Comparison of ENCODE assay signal across 24 mouse cellular contexts in the genomic region with DNA sequence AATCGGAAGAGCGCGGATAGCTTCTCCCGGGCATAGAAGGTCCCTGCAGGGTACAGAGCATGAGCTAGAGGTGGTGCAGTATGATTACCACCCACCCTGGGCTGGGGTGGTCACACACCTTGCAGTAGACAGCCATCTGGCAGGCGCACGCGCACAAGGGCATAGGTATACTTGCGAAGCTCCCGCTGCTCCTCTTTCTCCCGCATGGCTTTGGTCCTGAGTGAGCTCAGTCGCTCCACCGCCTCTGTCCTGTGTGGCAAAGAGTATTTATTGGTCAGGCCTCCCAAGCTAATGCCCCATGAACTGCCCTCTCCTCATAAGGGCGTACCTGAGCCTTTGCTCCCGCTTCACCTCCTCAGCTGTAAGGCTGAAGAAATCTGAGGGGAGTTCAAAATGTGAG. TPM values are rescaled to one million over a fixed set of nuclear protein-coding genes. Genes with fewer than 3 reads are reported as not detected.
DNase-seq lines count a peak whose midpoint lies in the region; ATAC-seq and TF ChIP-seq lines count a peak whose summit lies in the region.
"Had no signal": no experiment of that assay in that cellular context is flagged by ENCODE, and none has a peak within 500 bp of the region (broad histone marks: within the 10 kb centered on the region; RNA-seq: fewer than 3 reads in every experiment).

No protein-coding gene starts in this region.

- peaks cover 49% of the 10 kb centered on the region for H3K4me1 ChIP-seq in E14TG2a.4 (replicated peaks; ENCODE audit: low read depth, low read length)
- peaks cover 0 to 5% of the 10 kb centered on the region in 2 experiments; a peak in 1 of 4 replicates for H3K4me1 ChIP-seq in ES-E14 (ENCODE audit: control insufficient read depth in 2 of 2, insufficient read depth in 2 of 2, low read length in 2 of 2, poor library complexity in 1 of 2)

- ATAC-seq in inflammation-experienced regulatory T-cells, adult 6 months = no peak
- ATAC-seq: forebrain, embryonic 13.5 days; forebrain, embryonic 16.5 days; hindbrain, postnatal 0 days; intestine, postnatal 0 days had no signal

- H3K27me3 ChIP-seq in E14TG2a.4 (ENCODE audit: insufficient read depth, low read length) = no peaks in the 10 kb centered on the region
- H3K27me3 ChIP-seq: CH12.LX; forebrain, embryonic 13.5 days had no signal

- H3K27ac ChIP-seq in ES-E14 (ENCODE audit: insufficient read depth, low read depth, low read length, poor library complexity, severe bottlenecking) = no peak overlapping the region
- H3K27ac ChIP-seq: forebrain, embryonic 10.5 days; forebrain, embryonic 13.5 days; hindbrain, embryonic 10.5 days; hindbrain, embryonic 14.5 days; hindbrain, postnatal 0 days had no signal

- peak; percentile 90 for DNase-seq in heart, adult 11 months
- DNase-seq in heart, postnatal 4 days = no peak
- DNase-seq in ES-E14 (ENCODE audit: low read depth, low spot score) (no peak), ZHBTc4 (ENCODE audit: low read depth, low spot score) (peak; percentile 42)
- no peak for DNase-seq in kidney, postnatal 10 days
- DNase-seq: B cell, adult 2 months; cerebellum, adult 11 months; cerebellum, adult 8-10 months; cerebellum, postnatal 14 days; gastrocnemius, postnatal 10 days; gastrocnemius, postnatal 36 days had no signal

- H3K36me3 ChIP-seq in E14TG2a.4 (ENCODE audit: insufficient read depth, low read length) (peaks cover 95% of the 10 kb centered on the region), ES-E14 (ENCODE audit: control insufficient read depth, insufficient read depth, low read length, poor library complexity, severe bottlenecking) (peaks cover 74% of the 10 kb centered on the region)

- in situ Hi-C loops in ES-E14 (cut with MboI; ENCODE audit: low sequenced_read_pairs in 2 of 2, unreplicated experiment in 2 of 2) = no loop called here

- H3K4me3 ChIP-seq in E14TG2a.4 (replicated peaks; ENCODE audit: low read length) (peak overlapping the region; percentile 68), ES-E14 (ENCODE audit: insufficient read depth in 1 of 2, low read depth in 1 of 2, low read length in 2 of 2, poor library complexity in 1 of 2, severe bottlenecking in 1 of 2) (peak overlapping the region; percentile 35 to 58; a peak in 3 of 4 replicates)
- H3K4me3 ChIP-seq: forebrain, embryonic 10.5 days; forebrain, embryonic 13.5 days; hindbrain, embryonic 10.5 days had no signal

- TF ChIP-seq CTCF in E14TG2a.4 (conservative IDR thresholded peaks at IDR 0.05; ENCODE audit: low read length) = no peak

- H3K9me3 ChIP-seq in E14TG2a.4 (ENCODE audit: low read length) (no peaks in the 10 kb centered on the region), ES-E14 (ENCODE audit: control insufficient read depth, insufficient read depth, low read depth, low read length) (no peaks in the 10 kb centered on the region)
- H3K9me3 ChIP-seq: forebrain, embryonic 10.5 days; forebrain, embryonic 13.5 days; G1E; hindbrain, embryonic 10.5 days had no signal

- H3K9ac ChIP-seq in ES-E14 (ENCODE audit: insufficient read depth, low read depth, low read length, poor library complexity, severe bottlenecking) = peak overlapping the region; percentile 21
- H3K9ac ChIP-seq: forebrain, embryonic 13.5 days; hindbrain, embryonic 14.5 days had no signal

TF ChIP-seq in ES-E14, 5 proteins besides CTCF, POLR2A, EP300 and RAD21:
- TF ChIP-seq HCFC1 (IDR thresholded peaks at IDR 0.05; ENCODE audit: borderline replicate concordance, insufficient read depth, low read length) (no peak), ZC3H11A (IDR thresholded peaks at IDR 0.05; ENCODE audit: borderline replicate concordance, low read depth, low read length) (no peak), CHD2 (IDR thresholded peaks at IDR 0.05; ENCODE audit: low read depth, low read length) (no peak), ZNF384 (IDR thresholded peaks at IDR 0.05; ENCODE audit: low read depth, low read length) (no peak), MAFK (IDR thresholded peaks at IDR 0.05; ENCODE audit: insufficient read depth, low read depth, low read length) (no peak)

RNA-seq across cellular contexts. Expression of a gene that starts 5.8 kb away (rescaled TPM):
- total RNA-seq in heart, postnatal 4 days (2021) = 10 to 100 TPM; 50.8 to 57.5 TPM
- 34.8 and 38.8 TPM in 2 replicates for total RNA-seq in ES-E14 (2012; rRNA removed)
- 10 to 100 TPM; 28.7 to 41.6 (median 34.2) TPM for polyA plus RNA-seq in inflammation-experienced regulatory T-cells, adult 6 months (2017; shearing (Covaris generic))

RNA-seq across cellular contexts. Expression of a gene that starts 10.4 kb away (rescaled TPM):
- total RNA-seq in heart, postnatal 4 days (2021) = 10 to 100 TPM; 52.8 to 55.9 TPM
- total RNA-seq in ES-E14 (2012; rRNA removed) = 165 and 204 TPM in 2 replicates
- polyA plus RNA-seq in inflammation-experienced regulatory T-cells, adult 6 months (2017; shearing (Covaris generic)) = 10 to 100 TPM; 32.5 to 58.6 (median 40.3) TPM

RNA-seq across cellular contexts. Expression of a gene that starts 28.8 kb away (rescaled TPM):
- total RNA-seq in heart, postnatal 4 days (2021) = 10 to 100 TPM; 13.3 to 14.8 TPM
- total RNA-seq in ES-E14 (2012; rRNA removed) = 48.3 and 57.9 TPM in 2 replicates
- 1 to 10 TPM in 2 of 3 experiments, under 1 TPM in 1; 0.63 to 3.6 (median 1.3) TPM for polyA plus RNA-seq in inflammation-experienced regulatory T-cells, adult 6 months (2017; shearing (Covaris generic))

RNA-seq across cellular contexts. Expression of a gene that starts 32.6 kb away (rescaled TPM):
- 10 to 100 TPM; 37.8 to 38.5 TPM for total RNA-seq in heart, postnatal 4 days (2021)
- 67.7 and 73.8 TPM in 2 replicates for total RNA-seq in ES-E14 (2012; rRNA removed)
- 10 to 100 TPM; 86.9 to 93.6 (median 91.6) TPM for polyA plus RNA-seq in inflammation-experienced regulatory T-cells, adult 6 months (2017; shearing (Covaris generic))

RNA-seq across cellular contexts. Expression of a gene that starts 40.5 kb away (rescaled TPM):
- 10 to 100 TPM; 71.5 to 79.8 TPM for total RNA-seq in heart, postnatal 4 days (2021)
- 0.31 and 0.69 TPM in 2 replicates for total RNA-seq in ES-E14 (2012; rRNA removed)
- polyA plus RNA-seq in inflammation-experienced regulatory T-cells, adult 6 months (2017; shearing (Covaris generic)) = under 1 TPM in 1 of 3 experiments, not detected in 2; 0.09 TPM
- total RNA-seq: granulocyte monocyte progenitor cell, adult 5-6 weeks had no signal
- polyA plus RNA-seq: embryonic facial prominence, embryonic 11.5 days; G1E had no signal

Comparison
In these comparisons a context has a peak if more than half of its experiments do, and no peak if none do; other contexts are left out.
1. DNase-seq: peak in heart, adult 11 months (single experiment) and ZHBTc4 (single experiment); none in heart, postnatal 4 days (single experiment), ES-E14 (single experiment) and kidney, postnatal 10 days (single experiment).